Mouse (Mus musculus) frontal cortex, postnatal 10 days (tissue): ENCODE data around the gene Fam76b.

ENCODE experiments used
- DNase-seq, 2 experiments: peaks; one replicate each; pipeline ENCODE4 v3.0.0; 2022; ENCODE audit warnings: low spot score in 2 of 2, mixed read lengths in 1 of 2

Gene Fam76b

DNA sequence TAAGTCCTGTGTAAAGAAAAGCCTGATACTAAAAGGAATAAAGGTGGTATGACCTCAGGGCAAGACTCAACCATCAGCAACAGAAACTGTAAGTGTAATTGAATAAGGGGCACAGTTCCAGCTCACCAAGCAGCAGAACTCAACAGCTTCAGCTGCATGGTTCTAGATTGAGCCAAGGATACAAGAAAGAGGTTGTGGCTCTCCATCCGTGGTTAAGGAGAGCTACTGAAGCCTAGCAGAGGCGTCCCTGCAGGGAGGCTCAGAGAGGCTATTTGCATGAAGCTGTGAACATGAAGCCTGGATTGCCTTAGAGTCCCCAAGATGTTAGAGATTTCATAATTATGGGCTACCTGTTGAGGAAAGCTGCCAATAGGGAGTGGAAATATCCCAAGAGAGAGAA lies 40.1 kb downstream of the Fam76b start:
- DNase-seq, result no peak

DNA sequence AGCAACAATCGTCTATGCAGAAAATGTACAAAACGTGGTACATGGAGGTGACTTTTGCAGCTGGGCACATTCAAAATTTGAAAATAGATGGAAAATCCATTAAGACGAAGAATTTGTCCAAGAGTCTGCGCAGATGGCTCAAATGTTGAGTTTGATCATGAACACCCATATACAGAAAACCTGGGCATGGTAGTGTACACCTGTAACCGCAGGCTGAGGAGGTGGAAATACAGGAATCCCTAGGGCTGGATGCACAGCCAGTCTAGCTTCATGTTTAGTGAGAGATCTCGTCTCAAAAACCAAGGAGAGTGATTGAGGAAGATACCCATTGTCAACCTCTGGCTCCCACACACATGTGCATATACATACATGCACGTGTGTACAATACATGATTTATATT lies 44.1 kb downstream of the Fam76b start:
- DNase-seq, result no peak

DNA sequence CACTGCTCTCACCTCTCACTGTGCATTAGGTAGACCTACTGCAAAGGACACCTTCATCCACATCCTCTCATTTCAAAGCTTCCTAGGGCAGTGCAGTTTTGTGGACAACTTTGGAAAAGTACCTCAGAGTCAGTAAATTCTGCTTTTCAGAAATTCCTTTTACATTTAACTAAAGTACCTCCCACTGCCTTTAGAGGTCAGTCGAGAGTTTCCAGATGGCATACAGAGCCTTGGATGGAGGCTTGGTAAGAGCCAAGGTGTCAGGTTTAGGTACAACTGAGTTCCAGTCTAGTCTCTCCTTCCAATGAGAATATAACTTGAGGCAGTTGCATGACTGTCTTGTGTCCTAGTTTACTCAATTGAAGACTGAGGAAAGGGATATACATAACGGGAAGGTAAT lies 46.8 kb downstream of the Fam76b start:
- DNase-seq, result no peak

DNA sequence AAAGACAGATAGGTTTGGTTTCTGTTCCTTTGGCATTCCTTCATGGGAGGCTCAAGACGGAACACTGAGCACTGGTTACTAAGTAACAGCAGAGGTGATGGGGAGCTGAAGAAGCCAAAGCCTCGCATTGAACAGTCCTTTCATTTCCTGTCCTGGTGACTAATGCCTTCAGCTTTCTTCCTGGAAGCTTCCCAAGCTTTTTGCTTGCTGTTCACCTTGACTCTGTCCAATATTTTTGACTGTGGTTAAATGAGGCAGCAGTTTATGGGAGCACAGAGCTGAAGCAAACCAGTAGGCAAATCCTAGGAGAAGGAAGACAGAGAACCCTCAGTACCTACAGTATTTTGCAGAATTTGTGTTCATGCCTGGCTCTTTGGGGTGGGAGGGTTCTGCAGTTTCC lies 47.8 kb downstream of the Fam76b start:
- no peak for DNase-seq

DNA sequence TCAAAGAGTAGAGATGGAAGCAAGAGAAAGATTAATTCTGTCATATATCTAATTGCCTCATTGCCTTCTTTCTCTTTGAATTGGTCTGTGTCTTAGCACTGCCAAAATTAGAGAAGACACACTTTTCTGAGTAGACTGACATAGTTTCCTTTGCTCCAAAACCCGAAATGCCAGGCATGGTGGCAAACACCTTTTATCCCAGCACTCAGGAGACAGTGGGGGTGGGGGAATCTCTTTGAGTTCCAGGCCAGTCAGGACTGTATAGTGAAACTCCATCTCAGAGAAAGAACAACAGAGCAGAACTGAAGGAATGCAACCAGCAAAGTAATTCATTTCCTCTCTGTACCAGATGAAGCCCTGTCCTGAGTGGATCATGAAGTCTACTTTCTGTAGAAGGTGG lies 53.2 kb downstream of the Fam76b start:
- DNase-seq, result no peak

DNA sequence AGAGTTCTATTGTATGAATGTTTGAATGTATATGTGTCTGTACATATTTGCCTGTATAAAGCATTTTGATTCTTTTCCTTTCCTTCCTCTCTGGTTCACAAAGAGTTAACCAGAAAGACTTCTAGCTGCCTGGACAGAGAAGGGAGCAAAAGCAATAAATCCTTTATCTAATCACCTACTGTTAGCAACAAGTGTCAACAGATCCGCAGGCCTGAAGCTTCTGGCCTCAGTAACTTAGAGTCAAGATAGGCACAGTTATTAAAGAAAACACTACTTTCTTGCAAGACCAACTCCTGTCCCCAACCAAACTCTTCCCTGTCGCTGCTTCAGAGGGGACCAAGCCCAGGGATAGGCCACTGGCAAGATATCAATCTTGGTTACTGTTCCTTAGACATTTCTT lies 55.0 kb downstream of the Fam76b start:
- no peak for DNase-seq

DNA sequence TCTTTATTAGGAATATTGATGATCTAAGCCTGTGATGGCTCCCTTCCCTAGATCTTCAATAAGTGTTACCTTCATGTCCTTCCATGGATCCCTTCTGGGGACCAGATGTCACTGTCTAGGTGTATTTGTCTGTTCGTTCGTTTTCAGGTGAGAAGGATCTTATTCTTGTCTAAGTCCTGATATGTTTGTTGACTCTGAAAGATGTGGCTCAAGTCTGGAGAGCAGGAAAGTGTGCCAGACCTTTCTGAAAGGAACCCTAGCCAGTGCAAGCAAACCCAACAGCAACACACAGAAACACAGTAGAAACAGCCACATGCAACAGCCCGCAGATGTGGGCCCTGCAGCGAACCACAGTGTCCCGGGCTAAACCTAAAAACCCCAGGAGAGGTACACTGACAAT lies 61.5 kb downstream of the Fam76b start:
- no peak for DNase-seq

DNA sequence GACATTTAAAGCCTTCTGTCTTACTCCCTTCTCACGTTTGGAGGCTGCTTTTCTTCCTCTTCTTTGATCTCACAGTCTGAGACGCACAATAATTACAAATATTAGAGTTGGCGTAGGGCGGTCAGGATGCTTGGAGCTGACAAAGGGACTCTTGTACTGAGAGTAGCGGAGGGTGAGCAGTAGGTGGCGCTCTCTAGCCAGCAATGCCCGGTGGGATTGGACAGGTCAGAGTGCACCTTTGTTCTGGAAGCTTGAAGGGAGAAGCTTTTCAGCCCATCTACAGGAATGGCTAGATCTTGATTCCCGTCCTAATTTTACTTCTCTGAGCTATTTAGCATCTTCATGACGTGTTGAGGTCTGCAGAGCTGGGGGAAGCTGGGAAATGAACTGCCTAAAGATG lies 62.1 kb downstream of the Fam76b start:
- peak; percentile 42 to 80 for DNase-seq

DNA sequence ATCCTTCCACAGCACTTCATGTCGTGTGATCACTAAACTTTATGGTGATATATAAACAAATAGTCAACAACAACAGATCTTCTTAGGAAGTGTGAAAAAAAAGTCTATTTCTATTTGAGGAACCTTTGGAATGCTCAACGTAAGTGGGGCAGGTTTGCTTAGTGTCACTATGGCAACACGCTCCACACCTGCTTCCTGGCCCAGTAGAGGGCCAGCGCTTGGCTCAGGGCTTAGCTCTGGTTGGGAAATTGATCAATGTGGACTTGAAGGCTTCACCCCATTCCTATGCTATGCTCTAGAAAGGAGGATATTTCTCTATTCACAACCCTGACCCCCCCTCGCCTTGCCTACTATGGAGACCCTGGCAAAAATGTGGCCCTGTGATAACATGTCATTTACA lies 62.7 kb downstream of the Fam76b start:
- no peak for DNase-seq

DNA sequence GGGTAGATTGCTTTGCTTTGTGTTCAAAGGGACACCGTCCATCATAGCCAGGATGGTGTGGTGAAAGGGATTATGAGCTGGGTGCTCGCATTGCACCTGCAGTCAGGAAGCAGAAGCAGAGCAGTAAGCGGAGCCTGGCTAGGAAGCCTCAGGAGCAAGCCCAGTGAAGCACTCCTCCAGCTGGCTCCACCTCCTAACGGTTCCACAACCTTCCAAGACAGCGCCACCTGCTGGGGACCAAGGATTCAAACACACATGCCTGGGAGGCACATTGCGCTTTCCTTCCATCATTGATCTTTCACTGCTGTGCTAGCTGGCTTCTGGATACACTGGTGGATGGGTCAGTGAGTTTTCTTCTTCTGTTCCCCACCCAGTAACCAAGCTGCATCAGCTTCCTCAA lies 64.4 kb downstream of the Fam76b start:
- no peak for DNase-seq

DNA sequence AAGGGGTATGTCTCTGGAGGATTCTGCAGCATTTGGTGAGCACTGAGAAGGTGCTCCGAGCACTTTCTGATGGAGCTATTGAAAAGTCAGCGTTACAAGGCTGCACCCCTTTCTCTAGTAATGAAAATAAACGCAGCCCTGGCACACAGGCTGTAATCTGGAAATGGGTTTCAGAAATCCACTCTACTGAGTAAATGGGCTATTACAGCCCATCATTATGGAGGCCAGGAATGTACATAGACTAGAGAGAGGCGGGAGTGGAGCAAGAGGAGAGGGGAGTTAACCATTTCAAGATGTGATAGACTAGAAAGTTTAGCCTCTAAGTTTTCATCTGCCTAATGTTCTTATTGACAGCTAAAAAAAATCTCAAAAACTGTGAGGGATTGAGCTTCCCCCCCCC lies 65.5 kb downstream of the Fam76b start:
- no peak for DNase-seq

DNA sequence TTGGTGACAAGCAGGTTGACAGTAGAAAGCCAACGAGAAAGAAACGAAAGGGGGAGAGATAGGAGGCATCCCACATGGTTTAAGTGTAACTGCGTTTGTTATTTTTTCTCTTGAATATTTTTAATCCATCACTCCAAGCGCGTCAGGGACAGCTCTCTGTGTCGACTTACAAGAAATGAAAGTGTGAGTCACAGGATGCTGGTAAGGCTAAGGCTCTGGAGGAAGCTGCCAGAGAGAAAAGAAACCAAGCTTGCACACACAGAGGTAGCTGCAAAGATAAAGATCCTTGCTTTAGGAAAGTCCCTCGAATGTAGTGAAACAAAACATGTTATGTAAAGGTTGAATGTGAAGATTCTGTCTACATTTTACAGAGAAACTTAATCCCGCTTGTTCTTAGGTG lies 67.0 kb downstream of the Fam76b start:
- DNase-seq, result no peak

DNA sequence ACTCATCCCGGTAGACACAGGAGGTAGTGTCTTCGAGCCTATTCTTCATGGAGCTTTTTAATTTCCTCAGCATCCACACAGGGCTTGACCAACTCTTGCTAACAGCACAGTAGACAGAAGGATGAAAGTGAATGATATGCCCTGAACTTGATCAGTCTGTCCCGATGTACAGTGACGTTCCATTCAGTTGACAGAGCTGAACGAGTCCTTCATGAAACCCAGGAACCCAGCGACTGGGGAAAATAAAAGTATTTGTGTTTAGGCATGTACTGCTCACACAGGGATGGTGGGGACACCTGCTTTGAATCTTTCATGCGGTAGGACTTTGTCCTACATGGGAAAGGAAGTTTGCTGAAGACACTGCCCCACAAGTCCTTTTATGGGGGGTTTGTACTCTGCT lies 67.4 kb downstream of the Fam76b start:
- no peak for DNase-seq

DNA sequence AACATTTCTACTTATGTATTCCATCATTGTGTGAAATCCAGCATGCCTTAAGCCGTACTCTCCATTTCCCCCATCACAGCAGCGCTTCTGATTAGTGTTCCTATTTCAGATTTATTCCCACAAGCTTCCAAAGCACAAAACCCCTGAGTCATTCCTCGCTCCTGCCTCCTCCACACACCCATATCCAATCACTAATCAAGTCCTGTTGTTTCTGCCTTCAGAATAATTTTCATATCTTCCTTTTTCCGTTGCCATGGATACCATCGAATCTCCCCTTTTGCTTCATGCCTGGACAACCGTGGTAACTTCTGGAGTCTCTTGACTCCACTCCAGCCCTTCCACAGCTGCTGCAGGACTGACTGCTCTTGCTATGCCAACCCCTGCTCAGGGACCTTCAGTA lies 68.5 kb downstream of the Fam76b start:
- DNase-seq, result no peak

DNA sequence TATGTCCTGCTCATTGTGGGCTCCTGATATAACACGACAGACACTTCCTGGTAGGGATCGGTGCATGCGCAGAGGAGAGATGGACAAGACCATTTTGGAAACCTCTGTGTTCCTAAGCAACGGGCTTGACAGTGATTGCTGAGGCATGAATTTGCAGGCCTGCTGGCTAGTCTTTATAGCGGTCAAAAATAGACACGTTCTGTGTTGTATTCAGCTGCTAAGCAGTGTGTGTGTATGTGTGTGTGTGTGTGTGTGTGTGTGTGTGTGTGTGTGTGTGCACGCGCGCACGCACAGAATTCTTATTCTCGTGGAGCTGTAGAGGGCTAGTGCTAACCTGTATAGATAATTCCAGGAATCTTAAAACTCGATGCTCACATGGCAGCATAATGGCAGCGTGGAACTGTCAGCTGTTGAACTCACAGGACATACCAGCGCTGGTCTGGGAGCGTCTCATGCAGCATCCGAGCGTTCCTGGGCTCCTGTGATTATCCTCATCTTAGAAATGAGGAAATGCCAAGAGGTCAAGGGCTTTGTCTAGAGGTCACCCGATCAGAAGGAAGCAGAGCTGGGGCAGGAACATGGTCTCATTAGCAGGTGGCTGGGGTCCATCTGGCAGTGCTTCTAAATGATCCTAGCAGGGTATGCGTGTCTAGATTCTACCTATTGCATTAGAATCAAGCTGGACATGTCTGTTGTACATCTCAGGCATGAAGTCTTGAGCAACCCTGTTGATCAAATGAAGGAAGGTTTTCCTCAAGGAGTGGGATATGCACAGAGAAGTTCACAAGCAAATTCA lies 71.2 kb downstream of the Fam76b start:
- DNase-seq, result peak; percentile 50 to 69

DNA sequence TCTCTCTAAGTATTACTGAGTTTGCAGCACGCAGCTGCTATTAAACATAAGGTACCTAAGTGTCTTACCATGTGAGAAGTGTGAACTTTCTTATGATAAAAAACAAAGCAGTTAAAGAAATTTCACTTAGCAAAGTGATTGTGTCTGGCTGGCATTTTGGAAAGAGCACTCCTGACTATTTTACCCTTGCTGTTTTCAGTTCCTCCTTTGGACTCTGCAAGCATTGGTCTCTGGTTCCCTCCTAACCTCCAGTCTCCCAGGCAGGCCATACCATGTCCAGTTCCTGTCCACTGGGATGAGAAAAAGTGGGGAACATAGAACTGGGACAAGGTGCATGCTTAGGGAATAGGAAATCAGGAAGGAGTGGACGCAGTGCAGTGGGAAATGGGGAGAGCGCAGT lies 74.5 kb downstream of the Fam76b start:
- no peak for DNase-seq

DNA sequence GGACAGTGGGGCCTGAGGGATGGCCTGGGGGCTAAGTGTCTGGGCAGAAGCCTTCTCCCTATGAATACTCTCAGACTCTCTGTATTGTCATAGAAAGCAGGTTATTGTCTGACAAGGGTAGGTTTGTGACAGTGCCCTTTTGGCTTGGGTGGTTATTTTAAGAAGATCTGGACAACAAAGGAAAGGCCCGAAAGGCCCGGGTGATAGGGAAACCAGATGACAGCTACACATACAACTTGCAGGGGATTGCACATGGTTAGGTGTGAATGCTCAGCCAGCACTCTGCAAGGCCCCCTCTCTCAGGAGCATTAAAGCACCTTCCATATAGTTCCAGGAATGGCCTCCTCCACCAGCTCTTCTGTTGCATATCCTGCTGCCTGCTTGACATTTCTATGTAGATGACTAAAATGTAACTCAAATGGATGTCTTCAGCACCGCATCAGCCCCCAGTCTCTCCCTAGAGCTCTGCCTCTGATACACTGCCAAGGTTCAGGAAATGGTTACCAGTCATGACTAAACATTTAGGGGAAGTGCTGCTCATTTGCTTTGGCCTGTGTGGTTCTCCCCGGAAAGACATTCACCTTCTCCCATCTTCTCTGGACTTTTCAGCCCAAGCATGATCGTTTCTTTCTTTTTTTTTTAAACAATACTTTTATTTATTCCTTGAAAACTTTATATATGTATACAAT lies 76.7 kb downstream of the Fam76b start:
- DNase-seq, result no peak
